Mouse (Mus musculus) ES-E14 (cell line): ENCODE measurements around the gene Map3k5. TPM values are rescaled to one million over a fixed set of nuclear protein-coding genes. Genes with fewer than 3 reads are reported as not detected.

ENCODE experiments used
- DNase-seq: peaks from one replicate; pipeline ENCODE4 v3.0.0-alpha.2; 2013; ENCODE audit warnings: low read depth, low spot score
- H3K27ac ChIP-seq: 2 replicates; pipeline ENCODE4 v1.5.1; 2012; ENCODE audit warnings: low read depth, mild to moderate bottlenecking, low read length, moderate library complexity, mixed read lengths; ENCODE audit not compliant: poor library complexity, insufficient read depth, severe bottlenecking
- H3K36me3 ChIP-seq: 2 replicates; pipeline ENCODE4 v1.6.1; 2012; ENCODE audit warnings: mild to moderate bottlenecking, low read length, moderate library complexity, mixed read lengths; ENCODE audit not compliant: control insufficient read depth, poor library complexity, insufficient read depth, severe bottlenecking
- H3K4me1 ChIP-seq, 2 experiments: fragments of 150-350 bp in 1 of 2; sonication (generic) in 1 of 2; 2 replicates each; pipeline ENCODE4 v1.6.1; 2012; ENCODE audit warnings: low read length in 2 of 2, mild to moderate bottlenecking in 1 of 2, mixed read lengths in 1 of 2; ENCODE audit not compliant: control insufficient read depth in 2 of 2, insufficient read depth in 2 of 2, poor library complexity in 1 of 2
- H3K4me3 ChIP-seq, 2 experiments: fragments of 150-350 bp in 1 of 2; sonication (generic) in 1 of 2; 2 replicates each; pipeline ENCODE4 v1.5.1; 2012; ENCODE audit warnings: low read length in 2 of 2, low read depth in 1 of 2, mild to moderate bottlenecking in 1 of 2, mixed read lengths in 1 of 2; ENCODE audit not compliant: insufficient read depth in 1 of 2, poor library complexity in 1 of 2, severe bottlenecking in 1 of 2
- H3K9ac ChIP-seq: 2 replicates; pipeline ENCODE4 v1.6.1; 2012; ENCODE audit warnings: low read depth, mild to moderate bottlenecking, low read length, mixed read lengths; ENCODE audit not compliant: poor library complexity, insufficient read depth, severe bottlenecking
- H3K9me3 ChIP-seq: fragments of 150-350 bp; sonication (generic); 2 replicates; pipeline ENCODE4 v1.6.1; 2012; ENCODE audit warnings: low read depth, mild to moderate bottlenecking, low read length; ENCODE audit not compliant: control insufficient read depth, insufficient read depth
- CHD2 ChIP-seq: IDR thresholded peaks from 2 replicates; pipeline ENCODE4 v1.6.1; 2014; ENCODE audit warnings: mild to moderate bottlenecking, low read depth, low read length, inconsistent platforms
- HCFC1 ChIP-seq: IDR thresholded peaks from 2 replicates; pipeline ENCODE4 v1.6.1; 2012; ENCODE audit warnings: low read length, inconsistent platforms, borderline replicate concordance; ENCODE audit not compliant: insufficient read depth
- MAFK ChIP-seq: IDR thresholded peaks from 2 replicates; pipeline ENCODE4 v1.6.1; 2014; ENCODE audit warnings: mild to moderate bottlenecking, low read depth, low read length, inconsistent platforms; ENCODE audit not compliant: insufficient read depth
- ZC3H11A ChIP-seq: IDR thresholded peaks from 2 replicates; pipeline ENCODE4 v1.6.1; 2012; ENCODE audit warnings: low read depth, mild to moderate bottlenecking, inconsistent platforms, low read length, borderline replicate concordance
- ZNF384 ChIP-seq: IDR thresholded peaks from 2 replicates; pipeline ENCODE4 v1.6.1; 2012; ENCODE audit warnings: low read depth, low read length, inconsistent platforms
- in situ Hi-C, 2 experiments: fragments of 600-800 bp; cut with MboI; formaldehyde crosslinking; loops; one replicate each; pipeline ENCODE4 v1.15.1; 2025; ENCODE audit warnings: low sequenced_read_pairs in 2 of 2, inconsistent platforms in 1 of 2; ENCODE audit not compliant: unreplicated experiment in 2 of 2
- total RNA-seq: library from RNA; depleted of rRNA; stranded (reverse); fragments of 300-350 nt; gene quantifications from 2 replicates; pipeline ENCODE4 v1.2.3, GENCODE M21; 2012

The Map3k5 gene
- total RNA-seq, 1 experiment = 4.7 TPM

DNA sequence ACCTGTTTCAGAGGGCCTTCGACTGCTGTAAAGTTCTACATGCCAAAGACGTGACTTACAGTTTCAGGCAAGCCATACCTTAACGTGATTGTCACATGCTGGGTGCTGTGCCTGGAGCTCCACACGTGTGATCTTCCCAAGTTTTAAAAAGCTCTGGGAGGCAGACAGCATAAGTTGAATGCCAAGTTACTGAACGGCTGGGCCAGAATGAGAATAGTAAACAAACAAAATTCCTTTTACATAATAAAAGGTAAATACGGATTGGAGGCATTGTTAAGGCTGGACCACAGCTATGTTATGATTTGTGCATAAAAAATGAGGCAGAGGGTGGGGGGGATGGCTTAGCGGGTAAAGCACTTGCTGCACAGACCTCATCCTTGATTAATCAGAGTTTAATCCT is 11.4 kb downstream of the Map3k5 start:
- TF ChIP-seq ZC3H11A (no peak), MAFK (no peak), HCFC1 (no peak), CHD2 (no peak), ZNF384 (no peak)
- Histone ChIP-seq H3K4me3 (no peak overlapping the region), H3K36me3 (no peaks in the 10 kb centered on the region), H3K9ac (no peak overlapping the region), H3K27ac (no peak overlapping the region), H3K9me3 (no peaks in the 10 kb centered on the region), H3K4me1 (no peaks in the 10 kb centered on the region)
- in situ Hi-C loops = no loop called here
- no peak for DNase-seq

DNA sequence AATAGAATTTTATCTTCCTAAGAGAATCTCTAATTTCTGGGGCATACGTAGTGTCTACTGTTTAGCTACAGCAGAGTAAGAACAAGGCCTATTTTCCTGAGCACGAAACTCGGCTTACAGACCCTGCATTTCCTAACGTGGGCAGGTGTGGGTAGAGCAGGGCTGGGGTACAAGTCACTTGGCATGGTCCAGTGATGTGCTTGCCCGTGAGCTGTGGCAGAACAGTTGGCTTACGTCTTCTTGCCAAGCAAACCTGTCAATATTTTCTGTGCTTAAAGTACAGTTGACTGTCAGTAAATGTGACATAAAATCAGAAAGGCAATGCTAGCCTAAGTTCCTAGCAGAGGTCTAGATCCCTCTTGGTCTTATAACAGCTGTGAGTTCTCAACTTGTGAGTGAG is 12.4 kb downstream of the Map3k5 start:
- DNase-seq = no peak
- Histone ChIP-seq H3K4me1 (no peaks in the 10 kb centered on the region), H3K4me3 (no peak overlapping the region), H3K9ac (no peak overlapping the region), H3K36me3 (no peaks in the 10 kb centered on the region), H3K9me3 (no peaks in the 10 kb centered on the region), H3K27ac (no peak overlapping the region)
- TF ChIP-seq ZC3H11A (no peak), MAFK (no peak), CHD2 (no peak), ZNF384 (no peak), HCFC1 (no peak)
- in situ Hi-C loops = no loop called here

DNA sequence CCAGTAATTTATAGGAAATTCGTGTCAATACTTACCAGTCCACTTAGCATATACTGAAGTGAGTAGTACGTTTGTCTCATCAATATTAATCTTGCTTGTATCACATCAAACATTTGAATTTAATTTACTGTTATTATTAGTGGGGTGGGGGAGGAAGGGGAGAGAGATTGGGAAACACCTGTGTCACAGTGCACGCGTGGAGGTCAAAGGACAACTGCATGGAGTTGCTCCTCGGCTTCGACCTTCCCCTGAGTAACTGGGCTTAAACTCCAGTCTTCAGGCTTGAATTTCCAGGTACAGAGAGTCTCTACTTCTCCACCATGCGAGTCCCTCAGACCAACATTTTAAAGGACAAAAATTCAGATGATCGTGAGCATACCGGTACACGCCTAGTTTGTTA is 13.2 kb downstream of the Map3k5 start:
- no peak overlapping the region for H3K4me3 ChIP-seq
- no peak overlapping the region for H3K9ac ChIP-seq
- no peak for DNase-seq
- no peak overlapping the region for H3K27ac ChIP-seq
- H3K4me1 ChIP-seq = no peaks in the 10 kb centered on the region
- in situ Hi-C loops = no loop called here
- no peaks in the 10 kb centered on the region for H3K36me3 ChIP-seq
- TF ChIP-seq CHD2 = no peak
- no peak for TF ChIP-seq MAFK
- no peak for TF ChIP-seq ZNF384
- no peak for TF ChIP-seq HCFC1
- no peak for TF ChIP-seq ZC3H11A
- H3K9me3 ChIP-seq = no peaks in the 10 kb centered on the region

DNA sequence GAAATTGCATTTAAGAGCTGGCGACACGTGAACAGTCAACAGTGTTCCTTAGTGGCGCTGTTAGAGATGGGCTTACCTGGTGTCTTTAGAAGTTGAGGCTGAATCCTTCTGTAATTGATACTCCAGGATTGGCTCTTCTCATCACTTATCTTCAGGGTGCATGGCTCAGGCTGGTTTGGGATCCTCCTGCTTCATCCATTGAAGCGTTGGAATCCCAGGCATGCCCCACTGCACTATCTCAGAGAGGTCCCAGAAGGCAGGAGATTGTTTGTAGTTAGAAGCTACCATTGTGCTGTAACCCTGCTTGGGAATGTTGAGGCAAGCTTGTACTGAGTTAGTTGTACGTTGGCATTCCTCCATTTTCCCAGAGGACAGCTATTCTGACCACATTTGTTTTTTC is 13.6 kb downstream of the Map3k5 start:
- TF ChIP-seq ZC3H11A (no peak), HCFC1 (no peak), MAFK (no peak)
- H3K4me1 ChIP-seq = no peaks in the 10 kb centered on the region
- no peak overlapping the region for H3K9ac ChIP-seq
- H3K9me3 ChIP-seq = no peaks in the 10 kb centered on the region
- no peak overlapping the region for H3K27ac ChIP-seq
- in situ Hi-C loops = no loop called here
- no peak for DNase-seq
- no peak overlapping the region for H3K4me3 ChIP-seq
- H3K36me3 ChIP-seq = no peaks in the 10 kb centered on the region

DNA sequence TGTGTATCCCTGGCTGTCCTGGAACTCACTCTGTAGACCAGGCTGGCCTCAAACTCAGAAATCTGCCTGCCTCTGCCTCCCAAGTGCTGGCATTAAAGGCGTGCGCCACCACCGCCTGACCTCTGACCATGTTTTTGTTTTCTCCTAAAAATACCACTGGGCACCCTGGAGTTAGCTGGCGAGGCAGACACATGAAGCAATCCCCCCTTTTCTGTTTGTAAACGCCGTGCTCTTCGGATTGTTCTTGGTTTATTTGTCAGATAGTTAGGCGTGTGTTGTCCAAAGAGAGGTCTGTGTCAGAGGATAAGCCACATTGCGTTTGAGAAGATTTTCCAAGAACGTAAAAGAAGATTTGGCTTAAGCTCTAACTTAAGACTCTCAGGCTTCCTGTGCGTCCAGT is 14.1 kb downstream of the Map3k5 start:
- no peak overlapping the region for H3K9ac ChIP-seq
- no peak overlapping the region for H3K27ac ChIP-seq
- H3K4me3 ChIP-seq = no peak overlapping the region
- in situ Hi-C loops = no loop called here
- H3K36me3 ChIP-seq = no peaks in the 10 kb centered on the region
- DNase-seq = no peak
- H3K9me3 ChIP-seq = no peaks in the 10 kb centered on the region
- no peak for TF ChIP-seq ZNF384
- TF ChIP-seq CHD2 = no peak
- TF ChIP-seq HCFC1 = no peak
- no peak for TF ChIP-seq ZC3H11A
- no peak for TF ChIP-seq MAFK
- no peaks in the 10 kb centered on the region for H3K4me1 ChIP-seq
